Mouse (Mus musculus) testis, adult 2 months (tissue): ENCODE measurements around the gene Lmx1a. TPM values are rescaled to one million over a fixed set of nuclear protein-coding genes. Genes with fewer than 3 reads are reported as not detected.

Experiments used
- H3K27ac ChIP-seq: fragments of 200-500 bp; 2 replicates; pipeline ENCODE4 v1.5.1; 2012; ENCODE audit warnings: low read depth, low read length; ENCODE audit not compliant: control insufficient read depth, insufficient read depth
- H3K27me3 ChIP-seq: fragments of 200-500 bp; 2 replicates; pipeline ENCODE4 v1.6.1; 2012; ENCODE audit warnings: mild to moderate bottlenecking, low read length, moderate library complexity; ENCODE audit not compliant: control insufficient read depth, insufficient read depth
- H3K36me3 ChIP-seq: fragments of 200-500 bp; 2 replicates; pipeline ENCODE4 v1.6.1; 2012; ENCODE audit warnings: mild to moderate bottlenecking, low read length; ENCODE audit not compliant: control insufficient read depth, insufficient read depth
- H3K4me1 ChIP-seq: fragments of 200-500 bp; 2 replicates; pipeline ENCODE4 v1.6.1; 2012; ENCODE audit warnings: low read length; ENCODE audit not compliant: control insufficient read depth, insufficient read depth
- H3K4me3 ChIP-seq: fragments of 200-500 bp; 2 replicates; pipeline ENCODE4 v1.5.1; 2012; ENCODE audit warnings: low read depth, mild to moderate bottlenecking, low read length, moderate library complexity, mixed read lengths; ENCODE audit not compliant: control insufficient read depth
- CTCF ChIP-seq: fragments of 200-500 bp; IDR thresholded peaks from 2 replicates; pipeline ENCODE4 v1.5.1; 2012; ENCODE audit warnings: low read depth, mild to moderate bottlenecking, inconsistent platforms, low read length, moderate library complexity; ENCODE audit not compliant: control insufficient read depth, insufficient read depth, insufficient replicate concordance
- POLR2A ChIP-seq: fragments of 200-500 bp; IDR thresholded peaks from 2 replicates; pipeline ENCODE4 v1.6.1; 2012; ENCODE audit warnings: low read depth, mild to moderate bottlenecking, inconsistent platforms, low read length, moderate library complexity; ENCODE audit not compliant: control insufficient read depth
- polyA plus RNA-seq: library from polyadenylated mRNA; depleted of rRNA; stranded (reverse); fragments of >200 nt; gene quantifications from 2 replicates; pipeline ENCODE4 v1.2.3, GENCODE M21; 2012

Lmx1a gene
- polyA plus RNA-seq, 1 experiment, result 0.06 TPM

DNA sequence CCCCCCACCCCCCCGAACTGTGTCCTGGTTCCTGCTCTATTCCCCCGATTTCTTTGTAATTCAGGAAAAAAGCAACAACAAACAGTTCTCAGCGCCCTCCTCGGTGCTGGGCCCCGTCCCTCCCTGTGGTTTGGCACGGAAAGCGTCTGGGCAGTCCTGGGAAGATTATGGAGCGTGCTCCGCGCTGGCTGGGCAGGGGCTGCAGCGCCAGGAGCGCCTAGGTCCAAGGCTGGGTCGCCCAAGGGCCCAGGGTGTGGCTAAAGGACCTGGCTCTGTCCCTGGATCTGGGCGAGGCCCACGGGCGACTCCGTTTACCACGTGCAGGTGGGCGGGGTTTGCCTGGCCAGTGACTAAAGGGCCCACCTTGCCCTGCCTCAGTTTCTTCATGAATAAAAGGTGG is 27.9 kb upstream of the Lmx1a start:
- no peaks in the 10 kb centered on the region for H3K27me3 ChIP-seq
- no peak overlapping the region for H3K4me3 ChIP-seq
- no peaks in the 10 kb centered on the region for H3K36me3 ChIP-seq
- no peak overlapping the region for H3K27ac ChIP-seq
- TF ChIP-seq POLR2A (no peak), CTCF (no peak)
- peaks cover 3% of the 10 kb centered on the region for H3K4me1 ChIP-seq

DNA sequence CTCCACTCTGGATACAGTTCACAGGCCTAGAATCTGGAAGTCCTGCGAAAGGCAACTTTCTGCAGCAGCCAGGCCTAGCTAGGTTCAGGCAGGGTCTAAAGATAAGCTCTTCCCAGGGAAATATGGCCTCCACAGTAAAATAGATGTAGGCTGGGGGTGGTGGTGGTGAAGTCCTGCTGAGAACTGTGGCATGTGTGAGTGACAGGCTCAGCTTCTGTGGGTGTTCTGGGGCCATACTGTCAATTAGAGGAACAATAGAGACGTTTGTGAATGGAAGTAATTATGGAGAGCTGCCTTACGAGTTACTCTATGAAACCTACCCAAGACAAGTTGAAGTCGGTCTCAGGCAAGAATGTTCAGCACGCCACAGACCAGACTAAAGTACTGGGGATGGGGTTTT is 25.9 kb upstream of the Lmx1a start:
- TF ChIP-seq POLR2A, result no peak
- TF ChIP-seq CTCF, result no peak
- H3K27me3 ChIP-seq, result no peaks in the 10 kb centered on the region
- H3K27ac ChIP-seq, result no peak overlapping the region
- peaks cover 3% of the 10 kb centered on the region for H3K4me1 ChIP-seq
- H3K4me3 ChIP-seq, result no peak overlapping the region
- H3K36me3 ChIP-seq, result no peaks in the 10 kb centered on the region

DNA sequence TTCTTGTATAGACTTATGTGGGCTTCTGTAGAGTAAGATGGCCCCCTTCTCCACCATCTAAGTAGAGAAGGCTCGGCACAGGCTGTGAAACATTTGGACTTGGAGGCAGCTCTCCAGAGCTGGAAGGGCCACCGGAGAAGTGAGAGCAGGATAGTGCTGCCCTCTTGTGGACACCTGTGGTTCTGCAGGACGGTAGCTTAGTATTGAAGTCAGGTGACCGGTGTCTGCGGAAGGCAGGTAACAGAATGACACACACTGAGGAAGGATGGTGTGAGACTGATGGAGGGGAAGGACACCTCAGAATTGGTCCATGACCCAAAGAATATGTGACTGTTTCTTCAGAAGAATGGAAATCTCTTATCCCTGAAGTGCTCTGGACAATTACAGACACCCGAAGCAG is 19.2 kb upstream of the Lmx1a start:
- peaks cover 4% of the 10 kb centered on the region for H3K4me1 ChIP-seq
- H3K36me3 ChIP-seq, result no peaks in the 10 kb centered on the region
- no peaks in the 10 kb centered on the region; the same call in 1 of the 2 replicates for H3K27me3 ChIP-seq
- no peak overlapping the region for H3K27ac ChIP-seq
- peak; percentile 97 for TF ChIP-seq CTCF
- no peak for TF ChIP-seq POLR2A
- H3K4me3 ChIP-seq, result no peak overlapping the region

DNA sequence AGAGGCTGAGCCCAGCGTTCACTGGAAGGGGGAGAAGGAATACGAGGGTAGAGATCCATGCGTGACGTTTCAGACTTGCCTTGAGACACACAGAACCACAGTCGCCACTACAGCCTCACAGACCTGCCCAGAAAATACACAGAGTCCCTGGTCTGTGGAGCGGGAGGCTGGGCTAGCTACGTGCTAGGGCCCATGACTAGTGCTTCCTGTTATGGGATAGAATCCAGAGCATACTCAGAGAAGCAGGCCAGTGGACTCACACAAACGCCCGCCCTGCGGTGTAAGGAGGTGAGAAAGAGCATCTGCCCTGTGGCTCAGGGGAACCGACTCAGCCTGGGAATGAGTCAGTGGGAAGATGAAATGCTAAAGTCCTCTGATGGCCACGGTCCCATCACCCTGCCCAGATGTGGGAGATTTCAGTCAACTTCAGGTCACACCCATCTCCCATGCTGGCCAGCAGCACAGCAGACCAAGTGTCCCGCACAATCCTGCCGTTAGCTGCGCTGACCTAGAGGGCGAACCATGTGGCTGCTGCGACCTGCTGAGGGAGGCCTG is 16.5 kb upstream of the Lmx1a start:
- Histone ChIP-seq H3K4me3 (no peak overlapping the region), H3K27ac (no peak overlapping the region), H3K4me1 (peaks cover 4% of the 10 kb centered on the region), H3K27me3 (no peaks in the 10 kb centered on the region; the same call in 1 of the 2 replicates), H3K36me3 (no peaks in the 10 kb centered on the region)
- TF ChIP-seq POLR2A (no peak), CTCF (no peak)

GRCm38 (mm10) chr1:167679061-167679460 is 10.0 kb upstream of the Lmx1a start:
- no peaks in the 10 kb centered on the region for H3K4me1 ChIP-seq

DNA sequence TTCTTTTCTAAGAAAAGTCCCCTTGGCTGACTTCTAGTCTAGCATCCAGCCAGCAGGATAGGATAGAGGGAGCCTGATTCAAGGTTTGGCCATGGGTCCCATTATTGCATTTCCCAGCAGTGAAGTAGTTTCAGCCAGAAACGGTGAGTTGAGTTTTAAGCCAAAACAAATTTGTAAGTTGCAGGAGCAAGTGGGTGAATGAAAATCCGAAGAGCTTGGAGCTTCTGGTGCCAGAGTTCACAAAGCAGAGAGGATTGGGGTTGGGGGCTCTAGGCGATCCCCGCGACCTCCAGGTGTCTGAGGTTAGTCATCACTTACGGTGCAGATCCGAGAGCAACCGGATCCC is 1.1 kb upstream of the Lmx1a start:
- Histone ChIP-seq H3K27me3 (peaks cover 2% of the 10 kb centered on the region; the same call in 1 of the 2 replicates), H3K4me3 (no peak overlapping the region), H3K27ac (no peak overlapping the region), H3K4me1 (no peaks in the 10 kb centered on the region; the same call in 1 of the 2 replicates), H3K36me3 (no peaks in the 10 kb centered on the region)
- no peak for TF ChIP-seq CTCF
- no peak for TF ChIP-seq POLR2A

More at GRCm38 (mm10) chr1:167679061-167679460, 10.0 kb upstream of the Lmx1a start:
- Histone ChIP-seq H3K36me3 (no peaks in the 10 kb centered on the region), H3K27me3 (no peaks in the 10 kb centered on the region), H3K27ac (no peak overlapping the region), H3K4me3 (no peak overlapping the region)
- no peak for TF ChIP-seq POLR2A
- no peak for TF ChIP-seq CTCF

DNA sequence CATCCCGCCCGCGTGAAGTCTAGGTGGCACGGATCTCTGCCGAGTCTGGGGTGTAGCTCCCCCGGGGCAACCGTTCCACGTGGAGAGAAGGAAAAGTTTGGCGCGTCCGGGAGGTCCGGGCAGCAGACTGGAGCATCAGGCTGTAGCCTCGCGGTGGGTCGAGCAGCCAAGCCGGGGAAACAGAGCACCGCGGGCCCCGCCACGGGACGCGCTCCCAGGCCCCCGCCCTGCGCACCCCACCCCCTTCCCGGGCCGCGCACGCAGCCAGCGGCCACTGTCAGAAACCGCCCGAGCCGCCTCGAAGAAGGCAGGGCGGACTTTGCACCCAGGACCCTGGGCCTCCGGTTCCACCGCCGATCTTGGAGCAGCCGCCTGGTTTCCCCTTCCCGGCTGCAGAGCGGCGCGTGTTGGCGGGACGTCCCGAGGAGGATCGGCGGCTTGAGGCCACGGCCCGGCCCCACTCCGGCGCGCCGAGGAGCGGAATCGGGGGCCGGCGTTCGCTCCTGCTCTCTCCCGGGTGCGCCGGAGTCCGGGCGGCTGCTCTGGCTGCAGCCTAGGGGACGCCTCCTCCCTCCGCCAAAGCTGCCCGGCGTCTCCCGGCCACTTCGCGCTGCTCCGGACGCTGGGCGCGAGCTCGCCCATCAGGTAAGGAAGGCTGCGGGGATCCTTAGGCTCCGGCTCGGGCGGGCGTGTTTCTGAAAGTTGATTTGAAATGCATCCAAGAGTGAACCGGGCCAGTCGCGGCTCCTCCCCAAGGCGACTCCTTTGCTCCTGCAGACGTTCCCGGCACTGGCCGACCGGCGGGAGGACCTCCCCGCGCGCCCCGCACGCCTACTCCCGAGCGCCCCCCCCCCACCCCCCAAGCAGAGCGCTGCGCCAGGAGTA is 448 bp upstream of the Lmx1a start:
- no peaks in the 10 kb centered on the region for H3K36me3 ChIP-seq
- H3K27ac ChIP-seq, result no peak overlapping the region
- TF ChIP-seq CTCF, result no peak
- no peak for TF ChIP-seq POLR2A
- peak overlapping the region; percentile 57 for H3K4me3 ChIP-seq
- H3K27me3 ChIP-seq, result peaks cover 2% of the 10 kb centered on the region; the same call in 1 of the 2 replicates
- H3K4me1 ChIP-seq, result no peaks in the 10 kb centered on the region; the same call in 1 of the 2 replicates
